Mouse (Mus musculus): ENCODE measurements around the gene Cyld. TPM values are rescaled to one million over a fixed set of nuclear protein-coding genes. Genes with fewer than 3 reads are reported as not detected.

Cyld gene
- polyA plus RNA-seq, 1 experiment from 2014 or later = 21.1 TPM

DNA sequence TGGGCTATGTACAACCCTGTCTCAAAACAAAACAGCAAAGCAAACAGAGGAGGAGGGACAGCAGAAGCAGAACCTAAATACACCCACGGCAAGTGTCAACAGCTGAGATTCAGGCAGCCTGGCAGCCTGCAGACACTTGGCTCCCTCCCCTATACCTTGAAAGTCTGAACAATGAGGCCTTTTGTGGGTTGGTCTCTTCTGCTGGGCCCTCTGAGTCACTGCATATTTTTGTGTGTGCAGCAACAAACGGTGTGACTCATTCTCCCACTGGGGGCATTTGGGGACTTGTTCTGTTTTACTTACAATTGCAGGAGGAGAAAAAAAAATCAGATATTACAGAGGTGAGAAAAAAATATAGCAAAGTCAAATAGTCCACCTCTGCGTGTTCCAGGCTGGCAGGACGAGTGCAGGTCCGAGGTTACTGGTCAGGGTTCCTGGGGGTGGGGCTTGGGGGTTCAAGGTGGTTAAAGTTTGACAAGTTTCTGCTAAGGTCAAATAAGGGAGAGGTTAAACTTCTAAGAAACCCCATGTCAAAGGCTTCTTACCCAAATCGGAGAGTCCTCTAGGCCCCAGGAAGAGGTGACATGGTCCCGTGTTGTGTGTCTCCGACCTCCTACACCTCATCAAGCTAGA, 96.0 kb downstream of the Cyld start:
- WGBS = 74% methylated on average over 8 of the region's 8 CpGs
- Histone ChIP-seq H3K4me1 (ENCODE audit: control insufficient read depth, insufficient read depth, low read length) (peaks cover 18% of the 10 kb centered on the region), H3K36me3 (ENCODE audit: control insufficient read depth, insufficient read depth, low read length) (no peaks in the 10 kb centered on the region), H3K9me3 (ENCODE audit: control insufficient read depth, low read length) (no peaks in the 10 kb centered on the region), H3K4me3 (replicated peaks; ENCODE audit: low read depth, low read length) (no peak overlapping the region), H3K27ac (replicated peaks; ENCODE audit: low read depth, low read length) (no peak overlapping the region), H3K4me2 (ENCODE audit: low read length) (no peak overlapping the region), H3K27me3 (ENCODE audit: control insufficient read depth, insufficient read depth, low read length) (no peaks in the 10 kb centered on the region), H3K9ac (replicated peaks; ENCODE audit: low read length) (no peak overlapping the region)
- no peak for ATAC-seq (ENCODE audit: low FRiP score, low TSS enrichment)
- DNase-seq = no peak

DNA sequence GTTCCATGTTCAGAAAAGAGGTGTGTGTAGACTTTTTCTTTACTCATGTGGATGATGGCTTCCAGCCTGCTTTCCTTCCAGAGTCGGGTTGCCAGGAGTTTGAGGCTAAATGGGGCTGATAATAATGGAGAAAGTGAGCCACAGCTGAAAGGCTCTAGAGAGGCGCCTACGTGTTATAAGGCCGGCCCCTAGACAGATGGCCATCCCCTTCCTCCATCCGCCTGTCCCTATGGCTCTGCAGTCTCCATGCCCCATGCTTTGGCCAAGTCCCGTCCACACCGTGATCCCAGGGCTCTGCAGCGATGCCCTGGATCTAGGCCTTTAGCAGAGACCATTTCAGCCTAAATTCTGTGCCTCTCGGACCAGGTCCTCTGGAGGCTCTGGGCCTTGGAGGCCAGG, 96.5 kb downstream of the Cyld start:
- DNase-seq = no peak
- Histone ChIP-seq H3K4me2 (ENCODE audit: low read length) (peak overlapping the region; percentile 34), H3K4me3 (replicated peaks; ENCODE audit: low read depth, low read length) (no peak overlapping the region), H3K9me3 (ENCODE audit: control insufficient read depth, low read length) (no peaks in the 10 kb centered on the region), H3K4me1 (ENCODE audit: control insufficient read depth, insufficient read depth, low read length) (peaks cover 18% of the 10 kb centered on the region), H3K36me3 (ENCODE audit: control insufficient read depth, insufficient read depth, low read length) (no peaks in the 10 kb centered on the region), H3K27me3 (ENCODE audit: control insufficient read depth, insufficient read depth, low read length) (no peaks in the 10 kb centered on the region), H3K27ac (replicated peaks; ENCODE audit: low read depth, low read length) (peak overlapping the region; percentile 6; the same call in 1 of the 2 replicates), H3K9ac (replicated peaks; ENCODE audit: low read length) (no peak overlapping the region)
- 65% methylated on average over 9 of the region's 9 CpGs for WGBS
- ATAC-seq (ENCODE audit: low FRiP score, low TSS enrichment) = 0 out of 2 replicates have a peak, but pooled peaks have one; percentile 7

DNA sequence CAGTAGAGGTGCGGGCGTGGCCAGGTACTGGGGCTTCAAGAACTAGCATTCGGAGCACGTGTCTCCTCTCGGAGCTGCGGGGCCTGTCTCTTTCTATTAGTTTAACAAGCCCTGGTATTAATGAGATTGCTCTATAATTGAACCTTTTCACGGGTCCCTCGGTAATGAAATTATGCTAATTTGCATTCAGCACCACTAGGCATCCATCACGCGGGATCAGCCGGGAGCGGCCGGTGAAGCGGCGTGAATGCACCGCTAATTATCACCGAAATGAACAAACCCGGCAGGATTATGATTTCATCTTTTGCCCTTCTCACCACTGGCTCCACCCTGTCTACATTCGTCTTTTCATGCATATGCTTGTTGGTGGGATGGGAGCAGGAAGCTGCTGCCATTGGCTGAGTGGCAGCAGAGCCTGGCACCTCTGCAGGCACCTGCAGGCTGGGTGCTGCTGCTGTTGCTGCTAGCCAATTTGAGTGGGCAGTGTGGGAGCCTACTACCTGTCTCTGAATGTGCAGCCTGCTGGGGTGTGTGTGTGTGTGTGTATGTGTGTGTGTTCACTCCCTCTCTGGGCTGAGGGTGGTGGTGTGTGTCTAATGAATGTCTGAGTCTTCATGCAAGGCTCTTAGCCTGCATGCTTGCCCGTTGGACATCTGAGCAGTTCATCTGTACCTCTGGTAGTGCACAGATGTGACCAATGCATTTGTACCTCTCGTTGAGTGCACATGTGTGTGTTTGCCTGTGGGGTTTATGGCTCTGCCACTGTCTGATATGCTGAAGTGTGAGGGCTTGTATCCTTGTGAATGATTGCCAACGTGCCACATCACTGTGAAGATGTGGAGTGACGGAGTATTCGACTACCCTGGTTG, 97.2 kb downstream of the Cyld start:
- WGBS = 42% methylated on average over 24 of the region's 24 CpGs
- no peaks in the 10 kb centered on the region for H3K9me3 ChIP-seq (ENCODE audit: control insufficient read depth, low read length)
- H3K4me1 ChIP-seq (ENCODE audit: control insufficient read depth, insufficient read depth, low read length) = peaks cover 18% of the 10 kb centered on the region
- no peaks in the 10 kb centered on the region for H3K27me3 ChIP-seq (ENCODE audit: control insufficient read depth, insufficient read depth, low read length)
- H3K36me3 ChIP-seq (ENCODE audit: control insufficient read depth, insufficient read depth, low read length) = no peaks in the 10 kb centered on the region
- ATAC-seq (ENCODE audit: low FRiP score, low TSS enrichment) (peak; percentile 77), DNase-seq (peak; percentile 84)
- peak overlapping the region; percentile 78 for H3K27ac ChIP-seq (replicated peaks; ENCODE audit: low read depth, low read length)
- peak overlapping the region; percentile 8; the same call in 1 of the 2 replicates for H3K4me3 ChIP-seq (replicated peaks; ENCODE audit: low read depth, low read length)
- no peak overlapping the region for H3K9ac ChIP-seq (replicated peaks; ENCODE audit: low read length)
- peak overlapping the region; percentile 34 for H3K4me2 ChIP-seq (ENCODE audit: low read length)

DNA sequence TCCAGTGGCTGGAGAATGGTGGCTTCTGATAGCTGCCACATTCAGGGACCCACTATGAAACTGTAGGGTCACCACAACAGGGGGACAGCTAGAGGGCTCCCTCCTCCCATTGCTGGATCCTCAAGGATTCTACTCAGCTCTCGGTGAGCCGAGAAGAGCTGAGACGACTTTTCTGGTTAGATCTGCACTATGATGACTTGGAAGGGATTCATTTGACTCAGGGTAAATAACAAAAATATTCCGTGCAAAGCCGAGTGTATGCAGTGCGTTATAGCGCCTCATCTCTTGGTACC, 97.7 kb downstream of the Cyld start:
- 78% methylated on average over 7 of the region's 7 CpGs for WGBS
- Histone ChIP-seq H3K4me3 (replicated peaks; ENCODE audit: low read depth, low read length) (no peak overlapping the region), H3K27ac (replicated peaks; ENCODE audit: low read depth, low read length) (peak overlapping the region; percentile 78), H3K4me2 (ENCODE audit: low read length) (no peak overlapping the region), H3K36me3 (ENCODE audit: control insufficient read depth, insufficient read depth, low read length) (no peaks in the 10 kb centered on the region), H3K9ac (replicated peaks; ENCODE audit: low read length) (no peak overlapping the region), H3K4me1 (ENCODE audit: control insufficient read depth, insufficient read depth, low read length) (peaks cover 18% of the 10 kb centered on the region), H3K27me3 (ENCODE audit: control insufficient read depth, insufficient read depth, low read length) (no peaks in the 10 kb centered on the region), H3K9me3 (ENCODE audit: control insufficient read depth, low read length) (no peaks in the 10 kb centered on the region)
- peak; percentile 62 for DNase-seq
- no peak for ATAC-seq (ENCODE audit: low FRiP score, low TSS enrichment)

DNA sequence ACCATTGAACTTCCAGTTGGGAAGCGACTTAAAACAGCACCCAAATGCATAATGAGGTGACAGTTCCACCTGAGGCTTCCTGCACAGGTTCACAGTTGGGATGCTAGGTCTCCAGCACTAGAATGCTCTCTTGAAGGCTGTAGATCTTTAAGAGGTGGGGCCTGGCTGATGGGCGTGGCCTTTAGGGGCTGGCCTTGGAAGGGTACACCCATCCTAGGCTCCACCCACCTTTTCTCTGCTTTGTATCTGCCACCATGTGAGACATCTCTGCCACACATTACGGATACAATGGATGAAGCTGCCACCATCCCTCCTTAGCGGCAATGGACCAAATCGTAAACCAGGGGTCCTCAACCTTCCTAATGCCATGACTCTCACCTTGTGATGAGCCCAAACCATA, 99.1 kb downstream of the Cyld start:
- ATAC-seq (ENCODE audit: low FRiP score, low TSS enrichment) = no peak
- Histone ChIP-seq H3K4me1 (ENCODE audit: control insufficient read depth, insufficient read depth, low read length) (peaks cover 18% of the 10 kb centered on the region), H3K4me2 (ENCODE audit: low read length) (no peak overlapping the region), H3K9ac (replicated peaks; ENCODE audit: low read length) (no peak overlapping the region), H3K9me3 (ENCODE audit: control insufficient read depth, low read length) (no peaks in the 10 kb centered on the region), H3K27ac (replicated peaks; ENCODE audit: low read depth, low read length) (no peak overlapping the region), H3K27me3 (ENCODE audit: control insufficient read depth, insufficient read depth, low read length) (no peaks in the 10 kb centered on the region), H3K4me3 (replicated peaks; ENCODE audit: low read depth, low read length) (no peak overlapping the region), H3K36me3 (ENCODE audit: control insufficient read depth, insufficient read depth, low read length) (no peaks in the 10 kb centered on the region)
- 88% methylated on average over 5 of the region's 5 CpGs for whole genome bisulfite sequencing
- no peak for DNase-seq

DNA sequence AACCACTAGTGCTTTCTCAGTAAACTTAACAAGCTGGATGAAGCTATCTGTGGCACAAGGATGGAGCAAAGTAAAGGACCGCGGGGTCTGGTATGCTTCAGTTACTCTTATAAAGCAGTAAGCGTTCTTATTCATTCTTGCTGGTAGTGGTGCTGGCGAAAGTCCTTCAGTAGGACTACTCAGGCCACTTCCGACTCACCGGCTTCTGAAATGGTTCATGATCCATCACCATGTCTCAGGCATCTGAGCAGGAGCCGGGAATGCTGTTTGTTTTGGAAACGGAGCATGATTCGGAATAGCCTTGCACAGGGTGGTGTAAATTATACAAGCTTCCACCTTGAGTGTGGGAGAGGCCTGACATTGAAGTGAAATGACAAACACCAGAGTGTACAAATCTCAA, 99.8 kb downstream of the Cyld start:
- WGBS = 95% methylated on average over 9 of the region's 9 CpGs

More for the DNA sequence above, 99.8 kb downstream of the Cyld start:
- ATAC-seq (ENCODE audit: low FRiP score, low TSS enrichment) (no peak), DNase-seq (no peak)
- no peak overlapping the region for H3K27ac ChIP-seq (replicated peaks; ENCODE audit: low read depth, low read length)
- no peak overlapping the region for H3K4me2 ChIP-seq (ENCODE audit: low read length)
- H3K9ac ChIP-seq (replicated peaks; ENCODE audit: low read length) = no peak overlapping the region
- H3K9me3 ChIP-seq (ENCODE audit: control insufficient read depth, low read length) = no peaks in the 10 kb centered on the region
- H3K4me1 ChIP-seq (ENCODE audit: control insufficient read depth, insufficient read depth, low read length) = peaks cover 18% of the 10 kb centered on the region
- no peak overlapping the region for H3K4me3 ChIP-seq (replicated peaks; ENCODE audit: low read depth, low read length)
- H3K27me3 ChIP-seq (ENCODE audit: control insufficient read depth, insufficient read depth, low read length) = no peaks in the 10 kb centered on the region
- H3K36me3 ChIP-seq (ENCODE audit: control insufficient read depth, insufficient read depth, low read length) = no peaks in the 10 kb centered on the region

Other genes with a start within 250 kb of the Cyld start
- gene Nkd1, start 175.7 kb upstream of the Cyld start, polyA plus RNA-seq (2014; fragmentation: Nextera tagmentation; extraction: Ambion mirVana) = 46.2 and 66.4 TPM in 2 replicates
- gene Snx20, start 60.9 kb upstream of the Cyld start, polyA plus RNA-seq (2014; fragmentation: Nextera tagmentation; extraction: Ambion mirVana) = 0.82 and 1.1 TPM in 2 replicates
- 0.07 TPM in 2 replicates for gene Nod2, start 49.7 kb upstream of the Cyld start, polyA plus RNA-seq (2014; fragmentation: Nextera tagmentation; extraction: Ambion mirVana)